Mouse (Mus musculus) heart, postnatal 4 days (tissue): ENCODE results near the gene Esrra. TPM values are rescaled to one million over a fixed set of nuclear protein-coding genes. Genes with fewer than 3 reads are reported as not detected.

Experiments
- DNase-seq: peaks from one replicate; pipeline ENCODE4 v3.0.0; 2021
- total RNA-seq, 2 experiments: library from RNA; stranded (reverse); gene quantifications; 2 replicates each; pipeline ENCODE4 v1.2.3; 2021

The Esrra gene
- total RNA-seq, 2 experiments from 2014 or later: 111 to 119 TPM

DNA sequence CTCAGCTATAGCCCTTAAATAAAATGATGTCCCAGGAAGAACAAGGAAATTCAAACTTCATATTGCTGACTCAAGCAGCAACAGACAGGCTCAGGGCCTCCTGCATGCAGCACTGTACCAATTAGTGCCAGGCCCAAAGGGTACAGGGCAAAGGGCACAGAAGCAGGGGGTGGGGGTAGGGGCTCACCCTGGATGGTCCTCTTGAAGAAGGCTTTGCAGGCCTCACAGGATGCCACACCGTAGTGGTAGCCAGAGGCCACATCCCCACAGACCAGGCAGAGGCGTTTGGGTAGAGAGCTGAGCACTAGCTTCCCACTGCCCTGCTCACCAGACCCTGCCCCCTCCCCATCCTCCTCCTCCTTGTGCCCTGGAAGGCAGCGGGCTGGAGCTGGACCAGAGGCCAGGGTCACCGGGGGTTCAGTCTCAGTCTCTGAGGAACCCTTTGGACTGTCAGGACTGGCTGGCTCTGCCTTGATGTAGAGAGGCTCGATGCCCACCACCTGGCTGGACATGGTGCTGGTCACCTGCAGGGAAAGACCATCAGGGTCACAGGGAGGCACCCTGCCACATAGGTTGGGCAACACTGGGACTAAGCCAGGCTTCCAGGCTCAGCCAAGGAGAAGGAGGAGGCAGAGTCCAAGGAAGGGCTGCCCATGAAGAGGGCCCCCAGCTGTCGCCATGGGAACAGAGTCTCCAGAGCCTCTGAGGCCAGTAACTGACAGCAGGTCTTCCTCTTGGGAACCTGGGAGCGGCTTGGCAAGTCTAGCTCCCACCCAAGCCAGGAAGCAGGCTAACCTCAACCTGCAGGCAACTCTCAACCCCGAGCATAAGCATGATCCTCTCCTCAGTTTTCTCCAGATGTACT lies 1.5 kb downstream of the Esrra start:
- peak; percentile 47 for DNase-seq

DNA sequence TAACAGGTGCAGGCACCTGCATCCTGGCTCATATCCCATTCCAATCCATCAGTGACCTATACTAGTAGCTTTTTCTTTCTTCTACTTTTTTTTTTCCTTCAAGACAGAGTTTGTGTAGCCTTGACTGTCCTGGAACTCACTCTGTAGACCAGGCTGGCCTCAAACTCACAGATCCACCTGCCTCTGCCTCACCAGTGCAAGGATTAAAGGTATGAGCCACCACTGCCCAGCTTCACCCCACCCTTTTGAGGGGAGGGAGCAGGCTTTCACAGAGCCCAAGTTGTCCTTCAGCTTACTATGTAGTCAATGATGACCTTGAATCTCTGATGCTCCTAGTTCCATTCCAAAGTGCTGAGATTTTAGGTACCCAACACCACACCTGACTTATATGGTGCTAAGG lies 2.2 kb downstream of the Esrra start:
- DNase-seq: no peak

DNA sequence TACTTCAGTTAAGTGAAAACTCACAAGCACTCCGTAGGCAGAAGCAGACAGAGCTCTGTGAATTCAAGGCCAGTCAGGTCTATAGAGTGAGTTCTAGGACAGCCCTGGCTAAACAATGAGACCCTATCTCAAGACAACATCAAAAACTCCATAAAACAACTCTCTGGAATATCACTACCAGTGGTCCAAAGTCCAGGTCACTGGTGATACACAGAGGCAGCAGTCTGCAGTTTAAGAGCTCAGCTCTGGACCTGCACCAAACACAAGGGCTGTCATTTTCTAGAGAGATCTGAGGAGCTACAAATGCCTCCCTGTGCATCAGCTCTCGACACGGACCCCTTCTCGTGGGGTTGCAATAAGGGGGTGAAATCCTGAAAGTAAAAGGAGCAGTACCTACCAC lies 3.3 kb downstream of the Esrra start:
- DNase-seq: no peak

DNA sequence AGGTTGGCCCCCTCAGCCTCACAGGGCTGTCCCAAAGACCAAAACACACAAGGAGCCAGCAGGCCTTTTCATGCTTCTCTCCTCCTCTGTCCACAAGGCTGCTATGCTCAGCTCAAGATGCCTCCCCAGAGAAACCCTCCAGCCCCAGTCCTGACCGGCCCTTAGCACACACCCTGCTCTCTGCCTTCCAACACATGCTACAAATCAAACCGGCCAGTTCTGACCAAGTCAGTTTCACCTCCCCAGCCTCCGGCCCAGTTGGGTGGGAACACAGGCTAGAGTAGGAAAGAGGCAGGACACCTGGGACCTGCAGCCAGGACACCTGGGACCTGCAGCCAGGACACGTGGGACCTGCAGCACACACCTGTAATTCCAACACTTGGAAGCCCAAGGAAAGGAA lies 5.1 kb downstream of the Esrra start:
- DNase-seq: no peak

DNA sequence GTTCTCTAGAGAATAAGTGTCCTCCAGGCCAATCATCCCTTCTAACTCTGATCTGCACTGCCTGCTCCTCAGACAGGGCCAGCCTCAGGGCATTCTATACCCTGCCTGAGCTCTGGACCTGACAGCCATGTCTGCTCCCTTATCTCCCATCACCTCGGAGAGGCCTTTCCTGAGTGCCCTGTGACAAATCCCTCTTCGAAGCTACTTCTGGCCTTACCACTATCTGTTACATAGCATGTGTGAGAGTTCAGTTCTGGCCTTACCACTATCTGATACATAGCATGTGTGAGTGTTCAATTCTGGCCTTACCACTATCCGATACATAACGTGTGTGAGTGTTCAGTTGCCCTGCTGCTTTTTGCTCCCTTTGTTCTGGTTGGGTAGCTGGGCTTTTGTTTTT lies 6.3 kb downstream of the Esrra start:
- no peak for DNase-seq

DNA sequence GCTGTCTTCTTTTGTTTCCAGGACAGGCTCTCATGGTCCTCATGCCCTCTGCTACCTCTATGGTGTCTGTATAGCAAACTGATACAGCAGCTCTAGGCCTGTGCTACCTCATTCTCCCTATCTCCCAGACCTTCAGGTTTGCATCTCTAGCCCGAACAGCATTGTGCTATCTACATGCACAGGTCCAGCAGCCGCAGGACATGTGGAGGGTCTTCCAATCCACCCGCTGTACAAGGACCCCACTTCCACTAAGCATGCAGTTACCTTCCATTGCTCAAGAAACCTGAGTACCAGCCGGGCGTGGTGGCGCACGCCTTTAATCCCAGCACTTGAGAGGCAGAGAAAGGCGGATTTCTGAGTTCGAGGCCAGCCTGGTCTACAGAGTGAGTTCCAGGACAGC lies 7.1 kb downstream of the Esrra start:
- DNase-seq: no peak

DNA sequence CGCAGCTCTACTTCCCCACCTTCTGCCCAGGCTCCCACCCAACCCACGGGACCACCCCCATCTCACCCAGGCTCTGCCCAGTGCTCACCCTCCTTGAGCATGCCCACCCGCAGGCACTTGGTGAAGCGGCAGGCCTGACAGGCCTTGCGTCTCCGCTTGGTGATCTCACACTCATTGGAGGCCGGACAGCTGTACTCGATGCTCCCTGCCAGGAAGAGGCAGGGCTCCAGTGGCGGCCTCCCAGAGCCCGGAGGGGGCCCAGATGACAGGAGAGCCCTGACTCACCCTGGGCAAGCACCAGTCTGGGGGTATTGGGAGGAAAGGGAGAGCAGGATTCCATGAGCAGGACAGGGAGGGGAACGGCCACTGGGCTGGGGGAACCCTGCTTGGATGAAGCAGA lies 7.6 kb downstream of the Esrra start:
- DNase-seq: peak; percentile 57

DNA sequence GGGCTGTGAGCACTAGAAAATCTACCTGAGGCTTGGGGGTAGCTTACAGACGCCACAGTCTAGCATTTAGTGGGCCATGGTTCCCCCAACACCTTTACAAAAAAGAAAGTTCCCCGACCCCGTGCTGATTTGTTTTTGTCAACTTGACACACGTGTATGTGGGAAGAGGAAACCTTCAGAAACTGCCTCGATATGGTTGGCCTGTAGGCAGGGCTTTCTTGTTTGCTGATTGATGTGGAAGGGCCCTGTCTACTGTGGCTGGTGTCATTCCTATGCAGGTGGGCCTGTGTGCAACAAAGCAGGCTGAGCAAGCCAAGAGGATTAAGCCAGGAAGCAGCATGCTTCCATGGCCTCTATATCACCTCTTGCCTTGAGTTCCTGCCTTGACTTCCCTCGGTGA lies 8.6 kb downstream of the Esrra start:
- DNase-seq: no peak

DNA sequence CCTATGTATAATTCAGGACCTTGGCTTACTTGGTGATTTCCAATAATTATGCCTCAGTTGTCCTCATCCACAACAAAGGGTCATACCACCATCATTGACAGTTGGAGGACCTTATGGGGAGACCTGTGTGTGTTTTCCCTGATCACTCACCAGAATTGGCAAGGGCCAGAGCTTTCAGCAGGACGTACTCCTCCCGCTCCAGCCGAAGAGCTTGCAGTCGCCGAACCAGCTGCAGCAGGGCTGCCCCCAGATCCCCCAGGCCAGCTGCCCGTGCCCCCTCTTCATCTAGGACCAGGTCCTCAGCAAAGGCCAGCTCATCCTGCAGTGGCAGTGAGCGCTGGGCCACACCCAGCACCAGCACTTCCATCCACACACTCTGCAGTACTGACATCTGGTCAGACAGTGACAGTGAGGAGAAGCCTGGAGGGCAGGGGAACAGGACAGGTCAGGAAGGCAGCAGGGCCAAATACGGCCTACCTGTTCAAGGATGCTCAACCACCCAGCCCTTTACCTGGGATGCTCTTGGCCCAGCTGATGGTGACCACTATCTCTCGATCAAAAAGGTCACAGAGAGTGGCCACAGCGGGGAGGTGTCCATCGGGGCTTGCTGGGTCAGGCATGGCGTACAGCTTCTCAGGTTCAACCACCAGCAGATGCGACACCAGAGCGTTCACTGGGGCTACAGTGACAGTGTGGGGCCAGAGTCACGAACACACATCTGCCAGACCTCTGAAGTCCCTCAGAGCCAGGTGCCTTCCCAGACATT lies 9.2 kb downstream of the Esrra start:
- DNase-seq: no peak

DNA sequence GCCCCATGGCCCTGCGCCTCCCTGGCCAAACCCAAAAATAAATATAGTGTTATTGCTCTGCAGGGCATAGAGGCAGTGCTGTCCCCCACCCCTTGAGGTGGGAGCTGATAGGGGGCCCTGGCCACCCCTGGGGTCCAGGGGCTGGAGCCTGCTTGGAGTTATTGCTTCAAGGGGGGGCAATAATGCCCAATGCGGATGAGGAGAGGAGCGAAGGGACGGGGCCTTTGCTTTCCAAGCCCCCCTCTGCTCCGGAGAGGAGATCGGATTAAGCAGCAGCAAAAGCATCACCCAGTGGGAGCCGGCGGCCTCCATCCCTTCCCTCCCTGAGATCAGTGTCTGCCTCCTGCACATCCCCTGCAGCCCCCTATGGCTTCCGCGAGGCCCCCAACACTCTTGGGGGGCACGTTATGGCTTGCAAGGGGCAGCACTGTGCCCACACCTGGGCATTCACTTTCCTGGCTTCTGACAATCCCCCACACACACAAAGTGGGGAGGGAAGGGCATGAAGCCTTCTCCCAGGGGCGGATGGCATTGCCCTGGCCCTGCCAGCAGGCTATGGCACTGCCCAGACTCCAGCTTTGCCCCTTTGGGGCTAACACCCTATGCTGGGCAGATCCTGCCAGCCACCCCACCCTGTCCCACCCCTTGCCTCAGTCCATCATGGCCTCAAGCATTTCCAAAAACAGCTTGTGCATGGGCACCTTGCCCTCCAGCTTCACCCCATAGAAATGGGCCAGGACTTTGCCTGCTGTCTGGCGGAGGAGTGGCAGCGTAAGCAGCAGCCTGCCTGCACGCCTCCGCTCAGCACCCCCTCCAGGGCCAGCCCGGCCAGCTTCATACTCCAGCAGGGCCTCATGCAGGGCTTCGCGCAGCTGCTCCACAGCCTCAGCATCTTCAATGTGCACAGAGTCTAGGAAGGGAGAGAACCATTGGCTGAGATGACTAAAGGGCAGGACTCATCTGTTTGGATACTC lies 10.2 kb downstream of the Esrra start:
- DNase-seq: no peak

DNA sequence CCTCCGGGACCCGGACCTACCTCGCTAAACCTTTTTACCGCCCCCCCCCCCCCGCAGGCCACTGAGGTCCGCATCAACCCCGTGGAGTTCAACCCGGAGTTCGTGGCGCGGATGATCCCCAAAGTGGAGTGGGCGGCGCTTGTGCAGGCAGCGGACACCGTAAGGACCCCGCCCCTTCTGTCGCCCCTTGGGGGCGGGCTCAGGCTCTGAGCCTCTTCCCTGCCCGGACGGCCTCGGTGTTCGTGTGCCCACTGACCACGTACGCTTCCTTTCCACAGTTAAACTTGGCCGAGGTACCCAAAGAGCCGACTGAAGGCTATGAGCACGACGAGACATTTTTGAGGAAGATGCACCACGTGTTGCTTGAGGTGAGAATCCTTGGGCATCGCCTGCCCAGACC lies 11.3 kb downstream of the Esrra start:
- peak; percentile 62 for DNase-seq

DNA sequence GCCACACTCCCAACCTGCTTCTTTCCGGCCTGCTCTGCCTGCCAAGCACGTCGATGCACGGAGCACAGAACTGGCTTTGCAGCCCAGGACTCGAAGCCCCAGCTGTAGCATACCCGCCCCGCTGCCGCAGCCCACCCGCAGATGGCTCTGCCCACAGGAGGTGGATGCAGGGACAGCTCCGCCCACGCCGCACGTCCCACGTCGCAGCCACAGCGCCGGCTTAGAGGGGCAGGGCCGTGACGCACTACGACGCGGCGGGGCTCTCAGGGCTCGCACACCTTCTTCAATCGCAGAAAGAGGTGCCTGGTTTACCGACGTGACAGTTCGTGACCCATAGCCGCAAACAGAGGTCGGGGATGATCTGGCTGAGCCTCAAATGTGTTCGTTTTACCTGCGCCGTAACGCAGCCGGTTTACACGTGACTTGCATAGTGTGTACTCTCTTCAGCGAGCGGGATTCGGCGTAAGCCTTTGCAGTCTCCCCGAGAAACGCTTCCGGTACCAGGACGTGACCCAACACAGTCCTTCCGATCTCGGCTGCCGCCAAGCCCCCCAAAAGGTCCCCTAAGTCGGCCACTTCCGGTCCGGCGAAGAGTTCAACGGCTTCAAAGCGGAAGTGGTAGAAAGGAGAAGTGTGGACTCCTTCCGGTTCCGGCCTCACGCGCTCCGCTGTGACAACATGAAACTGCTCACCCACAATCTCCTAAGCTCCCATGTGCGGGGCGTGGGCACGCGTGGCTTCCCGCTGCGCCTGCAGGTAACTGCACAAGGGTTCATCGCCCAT lies 11.9 kb downstream of the Esrra start, which contains the start of the genes Trmt112 and Prdx5:
Gene Trmt112 (plus strand): TSS at position 192 of the 783 bp plus-strand sequence.
Gene Prdx5 (minus strand): TSS at position 600 of the 783 bp plus-strand sequence.
- peak; percentile 90 for DNase-seq

DNA sequence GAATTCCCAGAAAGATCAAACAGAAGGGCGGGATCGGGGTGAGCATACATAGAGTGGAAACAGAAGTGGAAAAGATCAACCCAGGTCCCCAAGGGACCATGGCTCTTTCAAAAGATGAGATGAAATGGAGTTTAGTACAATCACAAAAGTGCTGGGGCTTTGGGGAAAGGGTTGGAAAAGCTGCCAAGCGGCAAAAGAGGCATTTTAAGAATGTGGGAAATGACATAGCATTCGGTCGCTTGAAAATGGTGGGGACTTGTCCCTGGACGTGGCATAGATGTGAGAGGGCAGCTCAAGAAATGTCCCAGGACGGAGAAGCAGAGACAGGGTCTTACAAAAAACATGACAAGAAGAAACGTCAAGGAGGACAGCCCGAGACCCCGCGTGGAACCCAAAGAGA lies 12.6 kb downstream of the Esrra start:
- no peak for DNase-seq

DNA sequence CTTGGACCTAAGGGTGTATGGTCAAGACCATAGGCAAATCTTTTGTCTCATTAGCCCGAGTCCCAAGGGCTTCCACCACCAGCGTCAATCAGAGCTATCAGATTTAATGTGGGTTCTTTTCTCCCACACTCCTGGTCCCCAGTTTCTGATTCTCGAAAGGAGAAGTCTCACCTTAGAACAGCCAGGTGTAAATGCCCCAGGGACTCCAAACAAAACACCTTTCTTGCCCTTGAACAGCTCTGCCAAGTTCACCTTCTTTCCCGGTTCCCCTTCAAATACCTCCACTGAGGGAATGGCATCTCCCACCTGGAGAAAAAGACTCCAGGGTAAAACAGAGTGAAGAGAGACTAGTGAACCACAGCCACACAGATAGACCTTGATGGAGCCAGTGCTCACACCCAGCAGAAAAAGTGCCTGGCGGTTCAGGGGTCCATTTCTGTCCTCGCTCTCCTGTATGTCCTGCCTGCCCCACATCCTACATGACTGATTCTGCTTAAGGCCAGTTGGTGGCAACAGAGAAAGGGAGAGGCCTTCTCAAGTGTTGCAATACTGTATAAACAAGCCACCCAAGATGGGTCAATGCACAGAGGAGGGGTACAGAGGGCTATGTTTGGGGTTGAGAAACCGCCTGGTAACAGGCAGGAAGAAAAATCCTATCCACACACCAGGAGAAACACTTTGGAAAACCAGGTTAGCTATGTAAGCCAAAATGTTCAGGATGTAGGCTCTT lies 13.6 kb downstream of the Esrra start:
- no peak for DNase-seq

DNA sequence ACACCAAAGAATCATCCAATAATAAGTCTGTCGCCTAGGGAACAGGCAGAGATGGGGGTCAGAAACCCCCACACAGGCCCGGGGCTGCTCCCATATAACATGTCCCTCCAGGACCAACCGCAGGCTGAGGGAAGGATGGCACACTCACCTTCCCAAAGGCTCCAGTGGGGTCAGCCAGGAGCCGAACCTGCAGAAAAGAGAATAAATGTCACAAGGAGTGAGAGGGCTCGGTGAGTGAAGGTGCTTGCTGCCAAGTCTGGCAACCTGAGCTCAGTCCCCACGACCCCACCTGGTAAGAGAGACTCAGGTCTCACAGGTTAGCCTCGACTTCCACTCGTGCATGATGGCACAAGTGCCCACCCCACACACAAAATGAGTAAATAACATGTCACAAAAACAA lies 14.5 kb downstream of the Esrra start:
- DNase-seq: no peak

DNA sequence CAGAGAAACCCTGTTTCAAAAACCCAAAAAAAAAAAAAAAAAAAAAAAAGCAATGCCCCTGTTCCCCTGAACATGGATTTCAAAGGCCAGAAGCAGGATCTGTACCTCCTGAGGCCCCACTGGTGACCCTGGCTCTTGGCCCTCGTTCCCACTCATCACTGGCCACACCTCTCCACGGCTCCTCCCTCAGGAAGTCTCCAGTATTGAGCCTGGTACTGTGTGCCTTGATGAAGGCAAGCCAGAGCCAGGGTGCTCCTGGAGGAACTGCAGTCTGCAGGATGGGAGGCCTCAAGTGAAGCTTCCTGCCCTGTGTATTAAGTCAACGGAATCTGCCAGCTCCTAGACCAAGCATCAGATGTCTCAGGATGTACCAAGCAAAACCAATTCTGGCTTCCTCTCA lies 15.4 kb downstream of the Esrra start:
- no peak for DNase-seq

DNA sequence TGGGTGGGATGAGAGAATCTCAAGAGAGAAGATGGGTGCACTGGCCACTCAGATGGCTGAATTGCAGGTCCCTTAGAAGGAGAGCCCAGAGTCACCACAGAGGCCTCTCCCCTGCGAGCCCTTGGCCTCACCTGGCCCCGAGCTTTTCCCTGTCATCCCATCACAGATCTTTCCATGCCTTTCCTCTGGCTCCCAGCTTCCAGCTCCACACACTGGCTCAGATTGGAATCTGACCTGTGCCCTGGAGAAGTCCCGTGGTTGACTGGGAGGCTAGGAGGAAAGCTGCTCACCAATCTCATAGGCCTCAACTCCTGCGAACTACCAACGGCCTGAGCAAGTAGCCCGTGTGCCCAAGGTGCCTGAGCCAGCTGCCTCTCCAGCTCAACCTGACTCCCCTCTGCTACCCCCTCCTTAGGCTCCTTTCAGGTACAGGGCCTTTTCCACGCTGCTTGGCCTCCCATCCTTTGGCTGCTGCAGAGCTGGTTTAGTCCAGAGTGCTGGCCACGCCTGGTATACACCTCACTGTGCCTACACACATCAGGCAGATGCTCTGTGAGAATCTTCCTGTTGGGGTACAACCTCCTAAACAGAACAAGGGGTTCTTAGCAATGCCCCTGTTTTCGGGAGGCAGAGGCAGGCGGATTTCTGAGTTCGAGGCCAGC lies 16.0 kb downstream of the Esrra start:
- DNase-seq: no peak

DNA sequence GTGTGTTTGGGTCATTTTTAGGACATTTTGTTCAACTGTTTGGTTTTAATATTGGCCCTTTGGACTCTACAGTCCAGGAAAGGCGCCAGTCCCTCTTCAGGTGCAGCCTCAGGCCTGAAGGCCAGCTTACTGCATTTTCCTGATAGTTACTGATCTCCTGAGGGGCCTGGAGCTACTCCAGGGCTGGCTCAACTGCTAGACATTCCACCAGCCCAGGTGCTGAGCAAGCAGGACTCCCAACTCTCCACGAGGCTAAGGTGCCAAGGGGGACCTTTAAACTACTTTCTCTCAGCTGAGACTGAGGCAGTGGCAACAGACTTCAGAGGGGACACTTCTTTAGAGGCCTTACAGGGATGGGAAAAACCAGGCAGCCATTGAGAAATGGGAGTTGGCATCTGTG lies 16.8 kb downstream of the Esrra start:
- no peak for DNase-seq

DNA sequence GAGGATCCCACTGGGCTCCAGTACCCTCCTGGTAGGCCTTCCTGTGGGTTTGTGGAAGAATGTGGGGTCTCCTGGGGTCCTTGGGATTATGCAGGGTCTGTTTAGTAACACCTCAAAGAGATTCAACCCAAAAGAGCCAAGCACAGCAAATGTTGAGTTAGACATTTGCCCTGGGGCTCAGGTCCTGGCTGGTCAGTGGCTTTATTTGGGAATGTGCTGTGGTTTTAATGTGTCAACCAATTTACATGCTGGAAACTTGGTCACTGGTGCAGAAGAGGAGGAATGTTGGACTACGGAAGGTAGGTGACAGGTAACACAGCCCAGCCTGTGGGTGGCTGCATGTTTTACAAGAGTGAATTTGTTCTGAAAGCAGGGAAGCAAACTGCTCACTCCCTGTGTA lies 18.6 kb downstream of the Esrra start:
- no peak for DNase-seq

DNA sequence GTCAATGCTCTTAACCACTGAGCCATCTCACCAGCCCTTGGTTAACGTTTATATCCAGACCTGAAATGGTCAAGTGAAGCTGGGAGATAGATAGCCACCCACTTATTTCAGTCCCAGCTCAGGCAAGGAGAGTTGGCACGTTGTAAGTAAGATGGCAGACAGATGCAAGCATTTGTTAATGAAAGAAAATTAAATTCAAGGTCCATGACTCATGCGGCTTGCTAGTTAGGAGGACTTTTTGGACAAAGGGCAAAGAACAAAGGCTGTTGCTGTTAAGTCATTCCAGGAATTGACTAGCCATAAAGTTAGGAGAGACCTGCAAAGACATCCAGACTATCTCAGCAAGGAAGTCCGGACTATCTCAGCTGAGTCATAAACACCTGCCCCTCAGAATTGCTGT lies 22.0 kb downstream of the Esrra start:
- DNase-seq: no peak
